Mouse (Mus musculus) embryo, embryonic 10 days (tissue): Measurements from ENCODE around the gene Lrrc72.
"Not testable (repeated sequence)": the region's sequence is repeated elsewhere in the genome, so short reads cannot be mapped to it uniquely, and the experiment has no call there.

Experiments
- DNase-seq: peaks from one replicate; pipeline ENCODE4 v3.0.0-alpha.2; 2015; ENCODE audit warnings: low spot score

Lrrc72 gene

DNA sequence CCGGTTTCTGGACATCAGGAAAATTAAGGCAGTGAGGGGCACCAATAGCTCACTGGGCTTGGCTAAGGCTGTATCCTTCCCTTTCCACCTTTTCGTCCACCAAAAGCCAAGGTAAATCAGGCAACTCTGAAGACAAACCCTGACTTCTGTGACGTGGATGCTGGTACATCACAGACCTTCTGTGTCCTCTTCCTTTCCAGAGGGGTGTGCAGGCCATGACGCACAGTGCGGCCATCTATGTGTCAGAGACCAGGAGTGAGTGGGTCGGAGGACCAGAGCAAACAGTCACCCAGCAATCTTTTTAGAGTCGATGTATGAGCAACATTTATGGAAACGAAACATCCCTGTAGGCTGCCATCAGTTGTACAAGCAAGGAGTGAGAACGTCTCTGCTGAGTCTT lies at the start of gene Lrrc72:
Gene Lrrc72 (minus strand): TSS at position 101 of the 400 bp plus-strand sequence.
- no peak for DNase-seq

GRCm38 (mm10) chr12:36302326-36302725 lies 49.1 kb upstream of the Lrrc72 start:
- no peak for DNase-seq

DNA sequence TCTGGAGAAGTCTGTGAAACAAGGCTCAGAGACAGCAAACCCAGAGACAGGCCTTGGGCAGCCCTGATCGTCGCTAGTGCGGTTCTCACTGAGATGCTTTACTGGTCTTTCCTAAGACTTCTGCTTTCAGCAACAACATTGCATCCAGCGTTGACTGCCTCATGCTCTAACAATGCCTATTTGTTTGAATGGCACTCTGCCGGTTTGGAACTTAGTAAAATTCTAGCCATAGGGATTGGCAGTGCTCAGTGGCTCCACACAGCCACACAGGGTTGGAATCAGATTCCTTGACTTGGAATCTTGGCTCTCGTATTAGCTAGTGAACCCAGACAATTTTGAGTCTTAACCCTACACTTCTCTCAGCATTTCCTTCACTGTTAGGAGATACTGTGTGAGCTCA lies 38.1 kb upstream of the Lrrc72 start:
- no peak for DNase-seq

DNA sequence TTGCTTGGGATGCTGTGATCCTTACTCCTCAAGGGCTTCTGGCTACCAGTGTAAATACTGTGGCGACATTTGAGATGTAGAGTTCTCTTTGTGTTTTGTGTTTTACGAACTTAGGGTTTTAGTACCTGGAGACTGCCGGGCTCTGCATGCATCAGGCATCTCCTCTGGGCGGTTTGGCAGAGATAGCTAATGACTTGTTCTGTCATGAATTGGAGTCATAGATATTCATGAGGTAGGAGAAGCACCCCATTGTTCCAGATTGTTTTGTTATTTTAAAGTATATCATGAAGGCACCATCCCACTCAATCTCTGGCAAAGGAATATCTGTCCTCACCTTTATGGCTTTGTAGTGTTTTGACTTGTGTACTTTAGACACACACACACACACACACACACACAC lies 37.3 kb upstream of the Lrrc72 start:
- no peak for DNase-seq

DNA sequence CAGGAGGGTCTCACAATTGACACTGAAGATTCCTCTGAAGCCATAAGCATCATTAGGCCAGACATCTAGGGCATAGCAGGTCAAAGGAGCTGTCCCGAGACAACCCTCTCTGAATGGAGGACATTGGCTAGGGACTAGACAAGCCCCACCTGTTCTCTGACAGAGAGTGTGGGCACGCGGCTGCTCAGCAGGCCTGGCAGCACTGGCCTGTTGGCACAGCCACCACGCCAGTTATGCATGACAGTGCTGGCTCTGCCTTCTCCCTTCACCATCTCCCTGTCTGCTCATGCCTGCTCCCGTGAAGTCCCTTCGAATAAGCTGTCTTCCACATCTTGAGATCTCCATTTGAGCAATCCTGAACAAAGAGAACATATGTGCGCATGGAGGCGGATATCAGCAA lies 36.4 kb upstream of the Lrrc72 start:
- no peak for DNase-seq

GRCm38 (mm10) chr12:36274823-36275222 lies 21.6 kb upstream of the Lrrc72 start:
- no peak for DNase-seq

- DNase-seq = no peak
Measured at GRCm38 (mm10) chr12:36267670-36268246, 14.6 kb upstream of the Lrrc72 start.

GRCm38 (mm10) chr12:36262116-36262721 lies 9.0 kb upstream of the Lrrc72 start:
- no peak for DNase-seq

- DNase-seq = peak; percentile 8
Measured at GRCm38 (mm10) chr12:36255413-36255812, 2.2 kb upstream of the Lrrc72 start.

- no peak for DNase-seq
Measured at GRCm38 (mm10) chr12:36241171-36241570, 12.0 kb downstream of the Lrrc72 start.

- DNase-seq = no peak
Measured at GRCm38 (mm10) chr12:36231386-36231785, 21.8 kb downstream of the Lrrc72 start.

DNA sequence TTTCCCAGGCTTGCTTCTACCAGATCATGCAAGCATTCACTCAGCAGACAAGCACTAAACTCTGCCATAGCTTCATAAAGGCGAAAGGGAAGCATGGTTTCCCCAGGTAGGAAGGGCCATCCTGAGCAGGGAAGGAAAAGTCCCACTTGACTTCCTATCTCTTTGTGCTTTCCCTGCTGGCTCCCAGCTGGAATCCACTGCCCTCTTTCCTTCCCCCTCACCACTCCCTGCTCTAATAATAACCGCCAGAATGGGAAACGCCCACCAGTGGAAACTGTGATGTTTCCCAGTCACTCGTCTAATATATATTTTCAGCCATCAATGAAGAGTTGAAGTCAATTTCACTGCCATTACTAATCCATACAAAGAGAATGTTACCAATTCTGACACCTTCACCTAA lies 28.8 kb downstream of the Lrrc72 start:
- DNase-seq = no peak

DNA sequence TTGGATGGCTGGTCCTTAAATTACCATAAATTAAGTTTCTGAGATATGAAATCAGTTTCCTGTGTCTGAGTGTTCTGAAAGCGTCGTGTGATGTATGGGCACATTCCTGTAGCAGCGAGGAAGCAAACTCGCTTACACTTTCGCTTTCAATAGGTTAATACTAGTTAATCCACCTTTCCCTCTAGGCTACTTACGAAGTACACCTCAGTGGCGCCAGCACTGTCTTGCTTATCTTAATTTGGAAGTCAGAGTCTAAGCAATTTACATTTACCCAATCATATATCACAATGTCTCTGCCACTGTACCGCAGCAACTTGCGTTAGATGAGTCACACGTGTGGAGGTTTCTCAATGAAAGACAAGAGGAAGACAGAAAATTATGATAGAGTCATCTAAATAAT lies 36.3 kb downstream of the Lrrc72 start:
- no peak for DNase-seq

- no peak for DNase-seq
Measured at GRCm38 (mm10) chr12:36216230-36216629, 37.0 kb downstream of the Lrrc72 start.

- DNase-seq = peak; percentile 79
Measured at GRCm38 (mm10) chr12:36215149-36215480, 38.1 kb downstream of the Lrrc72 start.

DNA sequence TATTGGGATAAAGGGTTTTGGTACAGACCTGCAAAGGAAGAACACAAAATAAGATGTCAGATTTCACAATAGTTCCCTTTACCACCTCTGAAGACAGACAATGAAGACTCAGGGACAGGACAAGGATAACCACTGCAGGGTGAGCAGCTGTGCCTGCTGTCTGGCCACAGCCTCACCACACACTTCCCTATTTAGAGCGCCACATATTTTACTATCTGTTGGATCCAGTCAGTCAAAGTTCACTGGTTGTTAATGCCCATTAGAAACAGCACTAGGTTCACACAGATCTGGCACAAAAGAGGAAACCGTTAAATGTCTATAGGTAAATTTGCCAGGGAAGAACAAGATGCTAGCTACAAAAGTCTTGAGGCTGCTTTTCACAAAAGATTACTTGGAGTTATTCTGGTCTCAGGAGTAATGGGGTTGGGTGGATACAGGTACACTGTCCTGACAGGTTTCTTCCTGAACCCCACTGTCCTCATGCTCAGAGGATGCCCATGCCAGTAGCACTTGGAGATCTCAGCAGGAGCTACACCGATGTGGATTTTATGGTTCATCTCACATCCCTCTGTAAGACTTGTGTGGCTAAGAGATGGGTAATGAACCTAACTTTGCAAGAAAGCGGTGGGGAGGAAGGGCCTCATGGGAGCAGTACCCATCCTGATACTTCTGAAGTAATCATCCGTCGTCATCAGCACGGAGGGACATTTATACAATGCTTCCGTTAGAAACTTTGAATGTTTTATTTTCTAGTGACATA lies 38.6 kb downstream of the Lrrc72 start:
- no peak for DNase-seq

DNA sequence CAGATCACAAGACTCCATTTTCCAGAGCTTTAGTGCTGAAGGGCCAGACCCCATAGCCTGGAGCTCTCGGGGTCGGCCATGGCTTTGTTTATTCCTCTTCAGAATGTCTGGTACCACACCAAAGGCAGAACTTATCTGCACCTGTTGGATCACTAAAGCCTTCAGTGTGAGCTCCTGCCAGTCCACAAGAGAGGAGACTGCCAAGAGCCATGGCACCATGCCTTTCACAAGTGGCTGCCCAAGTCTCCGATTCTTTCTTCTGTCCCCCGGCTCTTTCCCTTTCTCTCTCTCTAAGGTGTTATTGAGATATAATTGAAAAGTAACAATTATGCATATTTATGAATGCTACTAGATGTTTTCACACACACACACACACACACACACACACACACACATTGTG lies 43.1 kb downstream of the Lrrc72 start:
- no peak for DNase-seq

DNA sequence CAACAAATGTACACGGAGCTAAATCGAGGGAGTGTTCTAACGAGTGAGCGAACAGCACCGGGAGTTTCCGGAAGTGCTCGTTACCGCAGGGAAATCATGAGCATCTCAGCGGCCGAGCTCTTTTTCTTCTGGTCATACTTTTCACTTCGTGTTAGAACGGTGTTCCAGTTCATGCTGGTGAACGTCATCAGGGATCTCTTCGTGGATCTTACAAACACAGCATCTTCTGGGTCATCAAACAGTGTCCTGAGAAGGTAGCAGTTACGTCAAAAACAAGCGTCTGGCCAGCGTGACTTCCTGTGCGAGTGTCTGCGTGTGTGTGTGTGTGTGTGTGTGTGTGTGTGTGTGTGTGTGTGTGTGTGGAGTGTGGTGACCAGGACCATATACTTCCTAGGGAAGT lies 44.7 kb downstream of the Lrrc72 start:
- no peak for DNase-seq

- DNase-seq = no peak
Measured at GRCm38 (mm10) chr12:36207800-36208148, 45.4 kb downstream of the Lrrc72 start.

GRCm38 (mm10) chr12:36207072-36207799 lies 46.0 kb downstream of the Lrrc72 start:
- peak; percentile 80 for DNase-seq

GRCm38 (mm10) chr12:36205579-36206119 lies 47.5 kb downstream of the Lrrc72 start:
- DNase-seq = not testable (repeated sequence)

DNA sequence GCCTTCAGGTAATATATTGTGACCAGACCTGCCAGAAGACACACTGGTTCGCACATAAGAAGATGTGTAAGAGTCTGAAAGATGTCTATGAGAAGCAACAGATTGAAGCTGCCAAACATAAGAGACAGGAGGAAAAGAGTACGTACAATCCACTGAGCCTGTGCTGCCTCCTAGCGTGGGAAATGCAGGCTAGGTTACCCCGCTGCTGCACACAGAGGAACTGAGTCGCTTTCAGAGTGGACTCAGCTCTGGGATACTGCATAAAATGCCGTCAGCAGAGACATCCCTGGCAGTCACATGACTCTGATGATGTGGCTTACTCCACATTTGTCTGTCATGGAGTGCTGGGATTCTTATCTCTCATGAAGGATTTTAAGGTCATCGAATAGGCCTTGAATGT lies 58.2 kb downstream of the Lrrc72 start:
- no peak for DNase-seq

DNA sequence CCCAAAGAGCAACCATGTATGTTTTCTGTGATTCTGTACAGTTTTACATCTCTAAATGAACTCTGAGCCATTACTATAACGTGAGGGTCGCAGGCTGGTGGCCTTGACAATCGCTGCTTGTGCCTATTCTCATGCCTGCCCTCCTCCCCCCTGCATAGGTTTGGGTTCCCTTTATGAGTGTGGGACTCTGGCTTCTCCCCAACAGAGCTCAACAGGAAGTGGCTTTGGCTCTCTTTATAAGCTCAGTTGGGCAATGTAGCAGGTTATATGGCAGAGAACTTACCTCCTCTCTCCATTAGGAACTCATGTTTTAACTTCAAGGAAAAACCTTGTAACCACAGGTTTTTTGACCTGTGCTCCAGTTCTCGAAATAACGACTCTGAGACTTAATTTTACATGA lies 62.9 kb downstream of the Lrrc72 start:
- DNase-seq = no peak
